Mouse (Mus musculus) spleen, adult 2 months (tissue): ENCODE results near the gene Tspan17.

Experiments used
- CTCF ChIP-seq: fragments of 200-500 bp; IDR thresholded peaks from 2 replicates; pipeline ENCODE4 v1.5.1; 2011; ENCODE audit warnings: mild to moderate bottlenecking, inconsistent platforms; ENCODE audit not compliant: insufficient read depth, insufficient read length, insufficient replicate concordance; ENCODE audit errors: extremely low read depth
- POLR2A ChIP-seq: fragments of 200-500 bp; IDR thresholded peaks from 2 replicates; pipeline ENCODE4 v1.6.1; 2011; ENCODE audit warnings: low read depth, low read length, inconsistent platforms

- TF ChIP-seq CTCF = no peak
- no peak for TF ChIP-seq POLR2A
Measured at GRCm38 (mm10) chr13:54806434-54806976, 17.3 kb downstream of the Tspan17 start.
